Mouse (Mus musculus): Measurements from ENCODE around the gene Gm49711. TPM values are rescaled to one million over a fixed set of nuclear protein-coding genes. Genes with fewer than 3 reads are reported as not detected.

The Gm49711 gene
- 0.31 and 0.86 TPM in 2 replicates for polyA plus RNA-seq (2014; fragmentation: Nextera tagmentation; extraction: Ambion mirVana)

- Histone ChIP-seq H3K27ac (replicated peaks; ENCODE audit: low read depth, low read length) (peak within 1 kb of the TSS; percentile 77), H3K4me3 (ENCODE audit: low read depth, low read length) (peak within 1 kb of the TSS; percentile 93), H3K9ac (ENCODE audit: low read depth, low read length) (peak within 1 kb of the TSS; percentile 85), H3K9me3 (ENCODE audit: control insufficient read depth, low read length) (peaks cover 10% of the 10 kb centered on the region; the same call in 1 of the 2 replicates), H3K4me1 (ENCODE audit: control insufficient read depth, insufficient read depth, low read length) (peaks cover 15% of the 10 kb centered on the region), H3K36me3 (ENCODE audit: control insufficient read depth, insufficient read depth, low read length) (peaks cover 29% of the 10 kb centered on the region), H3K4me2 (ENCODE audit: low read depth, low read length) (peak within 1 kb of the TSS; percentile 91), H3K27me3 (replicated peaks; ENCODE audit: control insufficient read depth, insufficient read depth, low read length) (no peaks in the 10 kb centered on the region)
- DNase-seq (ENCODE audit: low spot score) (peak; percentile 85), ATAC-seq (ENCODE audit: low read depth) (peak; percentile 93)
- WGBS: 0% methylated on average over 32 of the region's 99 CpGs
Measured at GRCm38 (mm10) chr16:92057852-92058643, at the start of gene Gm49711, which contains the start of the genes Mrps6 and Slc5a3. Gm49711 (plus strand) TSS chr16:92058316. Mrps6 (plus strand) TSS chr16:92058270. Slc5a3 (plus strand) TSS chr16:92058322.

GRCm38 (mm10) chr16:92009586-92009985, 48.5 kb upstream of the Gm49711 start:
- no peaks in the 10 kb centered on the region for H3K4me1 ChIP-seq (ENCODE audit: control insufficient read depth, insufficient read depth, low read length)
- no peak for ATAC-seq (ENCODE audit: low read depth)
- H3K27ac ChIP-seq (replicated peaks; ENCODE audit: low read depth, low read length): no peak overlapping the region
- H3K9me3 ChIP-seq (ENCODE audit: control insufficient read depth, low read length): no peaks in the 10 kb centered on the region
- no peaks in the 10 kb centered on the region for H3K27me3 ChIP-seq (replicated peaks; ENCODE audit: control insufficient read depth, insufficient read depth, low read length)
- DNase-seq (ENCODE audit: low spot score): no peak
- H3K9ac ChIP-seq (ENCODE audit: low read depth, low read length): no peak overlapping the region
- no peak overlapping the region for H3K4me2 ChIP-seq (ENCODE audit: low read depth, low read length)
- no peaks in the 10 kb centered on the region for H3K36me3 ChIP-seq (ENCODE audit: control insufficient read depth, insufficient read depth, low read length)
- no peak overlapping the region for H3K4me3 ChIP-seq (ENCODE audit: low read depth, low read length)
- WGBS: 90% methylated on average over 2 of the region's 2 CpGs

- Histone ChIP-seq H3K27ac (replicated peaks; ENCODE audit: low read depth, low read length) (no peak overlapping the region), H3K36me3 (ENCODE audit: control insufficient read depth, insufficient read depth, low read length) (no peaks in the 10 kb centered on the region), H3K27me3 (replicated peaks; ENCODE audit: control insufficient read depth, insufficient read depth, low read length) (no peaks in the 10 kb centered on the region), H3K4me3 (ENCODE audit: low read depth, low read length) (no peak overlapping the region), H3K4me2 (ENCODE audit: low read depth, low read length) (no peak overlapping the region), H3K9me3 (ENCODE audit: control insufficient read depth, low read length) (no peaks in the 10 kb centered on the region), H3K4me1 (ENCODE audit: control insufficient read depth, insufficient read depth, low read length) (peaks cover 5% of the 10 kb centered on the region), H3K9ac (ENCODE audit: low read depth, low read length) (no peak overlapping the region)
- no peak for DNase-seq (ENCODE audit: low spot score)
- 80% methylated on average over 8 of the region's 8 CpGs for WGBS
- ATAC-seq (ENCODE audit: low read depth): no peak
Measured at GRCm38 (mm10) chr16:92016792-92017191, 41.3 kb upstream of the Gm49711 start.

- no peaks in the 10 kb centered on the region for H3K36me3 ChIP-seq (ENCODE audit: control insufficient read depth, insufficient read depth, low read length)
- H3K4me2 ChIP-seq (ENCODE audit: low read depth, low read length): peak overlapping the region; percentile 54
- H3K4me3 ChIP-seq (ENCODE audit: low read depth, low read length): peak overlapping the region; percentile 34
- peak overlapping the region; percentile 49 for H3K27ac ChIP-seq (replicated peaks; ENCODE audit: low read depth, low read length)
- peaks cover 5% of the 10 kb centered on the region for H3K4me1 ChIP-seq (ENCODE audit: control insufficient read depth, insufficient read depth, low read length)
- H3K9me3 ChIP-seq (ENCODE audit: control insufficient read depth, low read length): no peaks in the 10 kb centered on the region
- ATAC-seq (ENCODE audit: low read depth): peak; percentile 58; the same call in 1 of the 2 replicates
- H3K27me3 ChIP-seq (replicated peaks; ENCODE audit: control insufficient read depth, insufficient read depth, low read length): no peaks in the 10 kb centered on the region
- H3K9ac ChIP-seq (ENCODE audit: low read depth, low read length): peak overlapping the region; percentile 65
- peak; percentile 70 for DNase-seq (ENCODE audit: low spot score)
- WGBS: 6% methylated on average over 26 of the region's 26 CpGs
Measured at GRCm38 (mm10) chr16:92019141-92020118, 38.7 kb upstream of the Gm49711 start.

- Histone ChIP-seq H3K9me3 (ENCODE audit: control insufficient read depth, low read length) (no peaks in the 10 kb centered on the region), H3K36me3 (ENCODE audit: control insufficient read depth, insufficient read depth, low read length) (no peaks in the 10 kb centered on the region), H3K4me1 (ENCODE audit: control insufficient read depth, insufficient read depth, low read length) (peaks cover 5% of the 10 kb centered on the region), H3K27ac (replicated peaks; ENCODE audit: low read depth, low read length) (no peak overlapping the region), H3K27me3 (replicated peaks; ENCODE audit: control insufficient read depth, insufficient read depth, low read length) (no peaks in the 10 kb centered on the region), H3K9ac (ENCODE audit: low read depth, low read length) (no peak overlapping the region), H3K4me2 (ENCODE audit: low read depth, low read length) (no peak overlapping the region), H3K4me3 (ENCODE audit: low read depth, low read length) (no peak overlapping the region)
- ATAC-seq (ENCODE audit: low read depth): no peak
- 80% methylated on average over 12 of the region's 12 CpGs for WGBS
- no peak for DNase-seq (ENCODE audit: low spot score)
Measured at GRCm38 (mm10) chr16:92021656-92022400, 36.3 kb upstream of the Gm49711 start.

- peak; percentile 24 for DNase-seq (ENCODE audit: low spot score)
- H3K9me3 ChIP-seq (ENCODE audit: control insufficient read depth, low read length): no peaks in the 10 kb centered on the region
- no peak overlapping the region for H3K27ac ChIP-seq (replicated peaks; ENCODE audit: low read depth, low read length)
- H3K9ac ChIP-seq (ENCODE audit: low read depth, low read length): no peak overlapping the region
- peaks cover 5% of the 10 kb centered on the region for H3K4me1 ChIP-seq (ENCODE audit: control insufficient read depth, insufficient read depth, low read length)
- no peak overlapping the region for H3K4me2 ChIP-seq (ENCODE audit: low read depth, low read length)
- ATAC-seq (ENCODE audit: low read depth): no peak
- no peaks in the 10 kb centered on the region for H3K36me3 ChIP-seq (ENCODE audit: control insufficient read depth, insufficient read depth, low read length)
- 57% methylated on average over 20 of the region's 20 CpGs for WGBS
- H3K27me3 ChIP-seq (replicated peaks; ENCODE audit: control insufficient read depth, insufficient read depth, low read length): no peaks in the 10 kb centered on the region
- no peak overlapping the region for H3K4me3 ChIP-seq (ENCODE audit: low read depth, low read length)
Measured at GRCm38 (mm10) chr16:92022494-92023283, 35.4 kb upstream of the Gm49711 start.

GRCm38 (mm10) chr16:92033286-92033685, 24.8 kb upstream of the Gm49711 start:
- DNase-seq (ENCODE audit: low spot score) (no peak), ATAC-seq (ENCODE audit: low read depth) (no peak)
- 90% methylated on average over 3 of the region's 3 CpGs for whole genome bisulfite sequencing
- no peak overlapping the region for H3K4me3 ChIP-seq (ENCODE audit: low read depth, low read length)
- no peaks in the 10 kb centered on the region for H3K4me1 ChIP-seq (ENCODE audit: control insufficient read depth, insufficient read depth, low read length)
- no peak overlapping the region for H3K4me2 ChIP-seq (ENCODE audit: low read depth, low read length)
- no peaks in the 10 kb centered on the region for H3K27me3 ChIP-seq (replicated peaks; ENCODE audit: control insufficient read depth, insufficient read depth, low read length)
- H3K36me3 ChIP-seq (ENCODE audit: control insufficient read depth, insufficient read depth, low read length): no peaks in the 10 kb centered on the region
- H3K9ac ChIP-seq (ENCODE audit: low read depth, low read length): no peak overlapping the region
- H3K9me3 ChIP-seq (ENCODE audit: control insufficient read depth, low read length): no peaks in the 10 kb centered on the region
- H3K27ac ChIP-seq (replicated peaks; ENCODE audit: low read depth, low read length): no peak overlapping the region

Measured in embryonic facial prominence, embryonic 14.5 days (tissue).